Mouse (Mus musculus): ENCODE data around the gene Psg28. TPM values are rescaled to one million over a fixed set of nuclear protein-coding genes. Genes with fewer than 3 reads are reported as not detected.
"Not testable (repeated sequence)": the region's sequence is repeated elsewhere in the genome, so short reads cannot be mapped to it uniquely, and the experiment has no call there.

The Psg28 gene
- not detected in 2 replicates for total RNA-seq (2014; fragmentation: Nextera tagmentation)
- not detected in 2 replicates for total RNA-seq (2017)
- not detected in 2 replicates for polyA plus RNA-seq (2012)

GRCm38 (mm10) chr7:18431941-18432340, at the start of gene Psg28:
Gene Psg28, minus strand, starts transcription at chr7:18432041.
- not testable (repeated sequence) for H3K9me3 ChIP-seq (replicated peaks); ATAC-seq (ENCODE audit: extremely low read depth, insufficient number of reproducible peaks, low FRiP score, poor library complexity, severe bottlenecking); H3K27me3 ChIP-seq (ENCODE audit: insufficient read depth, low read length); DNase-seq (ENCODE audit: low spot score); H3K36me3 ChIP-seq (replicated peaks); H3K4me1 ChIP-seq (ENCODE audit: insufficient read depth, low read depth, low read length); H3K4me3 ChIP-seq (ENCODE audit: low read depth, low read length)

GRCm38 (mm10) chr7:18403407-18403806, 28.4 kb downstream of the Psg28 start:
- Histone ChIP-seq H3K27me3 (ENCODE audit: insufficient read depth, low read length) (no peaks in the 10 kb centered on the region), H3K9me3 (replicated peaks) (no peaks in the 10 kb centered on the region), H3K4me3 (ENCODE audit: low read depth, low read length) (no peak overlapping the region), H3K36me3 (replicated peaks) (no peaks in the 10 kb centered on the region), H3K4me1 (ENCODE audit: insufficient read depth, low read depth, low read length) (no peaks in the 10 kb centered on the region)
- TF ChIP-seq GATA1 (IDR thresholded peaks at IDR 0.05; ENCODE audit: borderline replicate concordance, low read length): no peak
- TF ChIP-seq GATA2 (IDR thresholded peaks at IDR 0.05; ENCODE audit: borderline replicate concordance, low read depth, low read length): no peak
- TF ChIP-seq TAL1 (conservative IDR thresholded peaks at IDR 0.05; ENCODE audit: low read depth, low read length): no peak
- no peak for TF ChIP-seq POLR2AphosphoS5 (IDR thresholded peaks at IDR 0.05; ENCODE audit: insufficient replicate concordance, low read depth, low read length)
- TF ChIP-seq CTCF (IDR thresholded peaks at IDR 0.05; ENCODE audit: low read depth, low read length): no peak
- no peak for ATAC-seq (ENCODE audit: extremely low read depth, insufficient number of reproducible peaks, low FRiP score, poor library complexity, severe bottlenecking)
- DNase-seq (ENCODE audit: low spot score): no peak

- no peak for TF ChIP-seq POLR2AphosphoS5 (IDR thresholded peaks at IDR 0.05; ENCODE audit: insufficient replicate concordance, low read depth, low read length)
- no peak for TF ChIP-seq GATA2 (IDR thresholded peaks at IDR 0.05; ENCODE audit: borderline replicate concordance, low read depth, low read length)
- TF ChIP-seq GATA1 (IDR thresholded peaks at IDR 0.05; ENCODE audit: borderline replicate concordance, low read length): no peak
- no peak for TF ChIP-seq TAL1 (conservative IDR thresholded peaks at IDR 0.05; ENCODE audit: low read depth, low read length)
- no peak for TF ChIP-seq CTCF (IDR thresholded peaks at IDR 0.05; ENCODE audit: low read depth, low read length)
- ATAC-seq (ENCODE audit: extremely low read depth, insufficient number of reproducible peaks, low FRiP score, poor library complexity, severe bottlenecking) (no peak), DNase-seq (ENCODE audit: low spot score) (no peak)
- Histone ChIP-seq H3K27me3 (ENCODE audit: insufficient read depth, low read length) (no peaks in the 10 kb centered on the region), H3K4me3 (ENCODE audit: low read depth, low read length) (no peak overlapping the region), H3K36me3 (replicated peaks) (no peaks in the 10 kb centered on the region), H3K4me1 (ENCODE audit: insufficient read depth, low read depth, low read length) (no peaks in the 10 kb centered on the region), H3K9me3 (replicated peaks) (no peaks in the 10 kb centered on the region)
Observed at GRCm38 (mm10) chr7:18402527-18403237, 29.2 kb downstream of the Psg28 start.

GRCm38 (mm10) chr7:18391483-18391882, 40.4 kb downstream of the Psg28 start:
- H3K27me3 ChIP-seq (ENCODE audit: insufficient read depth, low read length); H3K9me3 ChIP-seq (replicated peaks); H3K4me3 ChIP-seq (ENCODE audit: low read depth, low read length); H3K36me3 ChIP-seq (replicated peaks); DNase-seq (ENCODE audit: low spot score); ATAC-seq (ENCODE audit: extremely low read depth, insufficient number of reproducible peaks, low FRiP score, poor library complexity, severe bottlenecking); H3K4me1 ChIP-seq (ENCODE audit: insufficient read depth, low read depth, low read length): not testable (repeated sequence)

- DNase-seq (ENCODE audit: low spot score) (no peak), ATAC-seq (ENCODE audit: extremely low read depth, insufficient number of reproducible peaks, low FRiP score, poor library complexity, severe bottlenecking) (no peak)
- TF ChIP-seq GATA2 (IDR thresholded peaks at IDR 0.05; ENCODE audit: borderline replicate concordance, low read depth, low read length): no peak
- TF ChIP-seq GATA1 (IDR thresholded peaks at IDR 0.05; ENCODE audit: borderline replicate concordance, low read length): no peak
- TF ChIP-seq POLR2AphosphoS5 (IDR thresholded peaks at IDR 0.05; ENCODE audit: insufficient replicate concordance, low read depth, low read length): no peak
- TF ChIP-seq CTCF (IDR thresholded peaks at IDR 0.05; ENCODE audit: low read depth, low read length): no peak
- TF ChIP-seq TAL1 (conservative IDR thresholded peaks at IDR 0.05; ENCODE audit: low read depth, low read length): no peak
Observed at GRCm38 (mm10) chr7:18378295-18378694, 53.5 kb downstream of the Psg28 start.

More at GRCm38 (mm10) chr7:18378295-18378694, 53.5 kb downstream of the Psg28 start:
- Histone ChIP-seq H3K36me3 (replicated peaks) (no peaks in the 10 kb centered on the region), H3K4me1 (ENCODE audit: insufficient read depth, low read depth, low read length) (no peaks in the 10 kb centered on the region), H3K9me3 (replicated peaks) (no peaks in the 10 kb centered on the region), H3K27me3 (ENCODE audit: insufficient read depth, low read length) (no peaks in the 10 kb centered on the region), H3K4me3 (ENCODE audit: low read depth, low read length) (no peak overlapping the region)

Other genes with a start within 250 kb of the Psg28 start
- not detected in 2 replicates for gene Mill1, start 186.7 kb downstream of the Psg28 start, total RNA-seq (2014; fragmentation: Nextera tagmentation)
- gene Mill1, start 186.7 kb downstream of the Psg28 start, total RNA-seq (2017): 0.16 TPM in 1 of 2 replicates, not detected in the other
- gene Mill1, start 186.7 kb downstream of the Psg28 start, polyA plus RNA-seq (2012): not detected in 2 replicates
- gene Psg18, start 77.0 kb downstream of the Psg28 start, total RNA-seq (2014; fragmentation: Nextera tagmentation): not detected in 2 replicates
- gene Psg18, start 77.0 kb downstream of the Psg28 start, total RNA-seq (2017): 0.16 TPM in 1 of 2 replicates, not detected in the other
- not detected in 2 replicates for gene Psg18, start 77.0 kb downstream of the Psg28 start, polyA plus RNA-seq (2012)
- gene Psg26, start 52.1 kb upstream of the Psg28 start, total RNA-seq (2014; fragmentation: Nextera tagmentation): not detected in 2 replicates
- gene Psg26, start 52.1 kb upstream of the Psg28 start, total RNA-seq (2017): not detected in 2 replicates
- gene Psg26, start 52.1 kb upstream of the Psg28 start, polyA plus RNA-seq (2012): not detected in 2 replicates
- not detected in 2 replicates for gene Psg25, start 100.2 kb upstream of the Psg28 start, total RNA-seq (2014; fragmentation: Nextera tagmentation)
- 0.16 TPM in 1 of 2 replicates, not detected in the other for gene Psg25, start 100.2 kb upstream of the Psg28 start, total RNA-seq (2017)
- not detected in 2 replicates for gene Psg25, start 100.2 kb upstream of the Psg28 start, polyA plus RNA-seq (2012)
- gene Psg27, start 135.3 kb upstream of the Psg28 start, total RNA-seq (2014; fragmentation: Nextera tagmentation): not detected in 2 replicates
- gene Psg27, start 135.3 kb upstream of the Psg28 start, total RNA-seq (2017): 0.05 TPM in 1 of 2 replicates, not detected in the other
- not detected in 2 replicates for gene Psg27, start 135.3 kb upstream of the Psg28 start, polyA plus RNA-seq (2012)
- not detected in 2 replicates for gene Psg23, start 184.5 kb upstream of the Psg28 start, total RNA-seq (2014; fragmentation: Nextera tagmentation)
- 0.06 TPM in 1 of 2 replicates, not detected in the other for gene Psg23, start 184.5 kb upstream of the Psg28 start, total RNA-seq (2017)
- gene Psg23, start 184.5 kb upstream of the Psg28 start, polyA plus RNA-seq (2012): not detected in 2 replicates
- gene Psg21, start 224.7 kb upstream of the Psg28 start, total RNA-seq (2014; fragmentation: Nextera tagmentation): not detected in 2 replicates
- 0.22 TPM in 1 of 2 replicates, not detected in the other for gene Psg21, start 224.7 kb upstream of the Psg28 start, total RNA-seq (2017)
- not detected in 2 replicates for gene Psg21, start 224.7 kb upstream of the Psg28 start, polyA plus RNA-seq (2012)

Measured in G1E (cell line).